Comparison of ENCODE assay signal across 9 mouse cellular contexts in genomic region chr14:11775204-11775603, GRCm38 (mm10).
DNase-seq lines count a peak whose midpoint lies in the region; ATAC-seq and TF ChIP-seq lines count a peak whose summit lies in the region.
"Had no signal": no experiment of that assay in that cellular context is flagged by ENCODE, and none has a peak within 500 bp of the region (broad histone marks: within the 10 kb centered on the region; RNA-seq: fewer than 3 reads in every experiment).

No protein-coding gene starts in this region.

- H3K4me2 ChIP-seq in liver, embryonic 12.5 days: no peak overlapping the region
- H3K4me2 ChIP-seq in heart, embryonic 11.5 days: peak overlapping the region; percentile 49
- no peak overlapping the region for H3K4me2 ChIP-seq in kidney, embryonic 16.5 days (replicated peaks; ENCODE audit: low read depth, low read length)

- H3K36me3 ChIP-seq in liver, embryonic 12.5 days: no peaks in the 10 kb centered on the region
- no peaks in the 10 kb centered on the region for H3K36me3 ChIP-seq in embryonic facial prominence, embryonic 10.5 days (replicated peaks)
- no peaks in the 10 kb centered on the region for H3K36me3 ChIP-seq in heart, embryonic 11.5 days (ENCODE audit: control insufficient read depth, insufficient read depth, low read length)
- no peaks in the 10 kb centered on the region for H3K36me3 ChIP-seq in kidney, embryonic 16.5 days (ENCODE audit: insufficient read depth, low read length)

- H3K9ac ChIP-seq in liver, embryonic 12.5 days: no peak overlapping the region
- H3K9ac ChIP-seq in heart, embryonic 11.5 days (ENCODE audit: low read depth, low read length): peak overlapping the region; percentile 50; the same call in 1 of the 2 replicates
- H3K9ac ChIP-seq in kidney, embryonic 16.5 days (replicated peaks; ENCODE audit: low read length): 0 out of 2 replicates have a peak overlapping the region, but pooled peaks have one; percentile 14

- TF ChIP-seq CTCF in lung, adult 2 months (IDR thresholded peaks at IDR 0.05; ENCODE audit: insufficient read depth, low read length): no peak

- peaks cover 4% of the 10 kb centered on the region; the same call in 1 of the 2 replicates for H3K4me1 ChIP-seq in liver, embryonic 12.5 days
- peaks cover 42% of the 10 kb centered on the region for H3K4me1 ChIP-seq in embryonic facial prominence, embryonic 10.5 days
- peaks cover 34% of the 10 kb centered on the region for H3K4me1 ChIP-seq in heart, embryonic 11.5 days (ENCODE audit: control insufficient read depth, insufficient read depth, low read length)
- peaks cover 20% of the 10 kb centered on the region for H3K4me1 ChIP-seq in kidney, embryonic 16.5 days (ENCODE audit: insufficient read depth, low read length)
- H3K4me1 ChIP-seq in lung, adult 2 months (ENCODE audit: control insufficient read depth, insufficient read depth, low read length): peaks cover 10% of the 10 kb centered on the region

- no peak for ATAC-seq in liver, embryonic 12.5 days
- no peak for ATAC-seq in heart, embryonic 11.5 days (replicated peaks; ENCODE audit: insufficient number of reproducible peaks, low FRiP score, low TSS enrichment)
- peak; percentile 55; the same call in 1 of the 2 replicates for ATAC-seq in kidney, embryonic 16.5 days (ENCODE audit: low FRiP score, low TSS enrichment)

- 47% methylated on average over 11 of the region's 11 CpGs for WGBS in liver, embryonic 12.5 days (ENCODE audit: insufficient replicate concordance)
- WGBS in embryonic facial prominence, embryonic 10.5 days: 14% methylated on average over 11 of the region's 11 CpGs
- 16% methylated on average over 11 of the region's 11 CpGs for WGBS in heart, embryonic 11.5 days (ENCODE audit: insufficient replicate concordance)
- WGBS in kidney, embryonic 16.5 days: 20% methylated on average over 11 of the region's 11 CpGs
- WGBS in lung, adult 2 months: 42% methylated on average over 11 of the region's 11 CpGs

- no peak overlapping the region for H3K4me3 ChIP-seq in liver, embryonic 12.5 days
- no peak overlapping the region for H3K4me3 ChIP-seq in embryonic facial prominence, embryonic 10.5 days
- no peak overlapping the region for H3K4me3 ChIP-seq in heart, embryonic 11.5 days (ENCODE audit: low read depth, low read length)
- H3K4me3 ChIP-seq in kidney, embryonic 16.5 days (ENCODE audit: low read length): no peak overlapping the region
- H3K4me3 ChIP-seq in lung, adult 2 months (replicated peaks; ENCODE audit: extremely low read depth, low read depth, low read length): no peak overlapping the region

- peak; percentile 29 for DNase-seq in liver
- peak; percentile 51 for DNase-seq in embryonic facial prominence, embryonic 10.5 days (ENCODE audit: low spot score)
- peak; percentile 48 for DNase-seq in lung, adult 2 months
- peak; percentile 88 for DNase-seq in retina, postnatal 1 day
- DNase-seq in spleen, adult 18-20 months: no peak

- H3K27me3 ChIP-seq in liver, embryonic 12.5 days (replicated peaks): no peaks in the 10 kb centered on the region
- H3K27me3 ChIP-seq in embryonic facial prominence, embryonic 10.5 days (replicated peaks; ENCODE audit: low read depth, poor library complexity, severe bottlenecking): no peaks in the 10 kb centered on the region
- no peaks in the 10 kb centered on the region for H3K27me3 ChIP-seq in heart, embryonic 11.5 days (ENCODE audit: control insufficient read depth, insufficient read depth, low read length)
- H3K27me3 ChIP-seq in kidney, embryonic 16.5 days (ENCODE audit: insufficient read depth, low read length): no peaks in the 10 kb centered on the region
- H3K27me3 ChIP-seq: CH12.LX had no signal

- TF ChIP-seq POLR2A in lung, adult 2 months (IDR thresholded peaks at IDR 0.05; ENCODE audit: borderline replicate concordance, extremely low read depth, low read depth, low read length): no peak

- H3K9me3 ChIP-seq in liver, embryonic 12.5 days (replicated peaks): no peaks in the 10 kb centered on the region
- H3K9me3 ChIP-seq in embryonic facial prominence, embryonic 10.5 days: no peaks in the 10 kb centered on the region
- no peaks in the 10 kb centered on the region for H3K9me3 ChIP-seq in heart, embryonic 11.5 days (replicated peaks; ENCODE audit: control insufficient read depth, low read length)
- no peaks in the 10 kb centered on the region for H3K9me3 ChIP-seq in kidney, embryonic 16.5 days (ENCODE audit: low read length)

- H3K27ac ChIP-seq in liver, embryonic 12.5 days: no peak overlapping the region
- H3K27ac ChIP-seq in embryonic facial prominence, embryonic 10.5 days (replicated peaks): peak overlapping the region; percentile 37
- H3K27ac ChIP-seq in heart, embryonic 11.5 days (ENCODE audit: low read depth, low read length): peak overlapping the region; percentile 51; the same call in 1 of the 2 replicates
- H3K27ac ChIP-seq in kidney, embryonic 16.5 days (ENCODE audit: low read length): no peak overlapping the region

Comparison
In these comparisons a context has a peak if more than half of its experiments do, and no peak if none do; other contexts are left out.
1. DNase-seq: peak in liver (single experiment), embryonic facial prominence, embryonic 10.5 days (single experiment), lung, adult 2 months (single experiment) and retina, postnatal 1 day (single experiment); none in spleen, adult 18-20 months (0 of 2).
2. H3K27ac ChIP-seq: peak in embryonic facial prominence, embryonic 10.5 days (single experiment) and heart, embryonic 11.5 days (single experiment); none in liver, embryonic 12.5 days (single experiment) and kidney, embryonic 16.5 days (single experiment).